Mouse (Mus musculus) heart, adult 2 months (tissue): ENCODE results near the gene Ropn1l. TPM values are rescaled to one million over a fixed set of nuclear protein-coding genes. Genes with fewer than 3 reads are reported as not detected.
A peak's percentile ranks its signal among the peaks of the same experiment; 100 is the strongest.

ENCODE experiments used
- DNase-seq, 2 experiments: peaks; one replicate each; pipeline ENCODE4 v3.0.0; 2021
- H3K27ac ChIP-seq: fragments of 200-600 bp; 2 replicates; pipeline ENCODE4 v1.8.1; 2022
- H3K27me3 ChIP-seq: fragments of 200-500 bp; 2 replicates; pipeline ENCODE4 v1.6.1; 2012; ENCODE audit warnings: mild to moderate bottlenecking, low read length, inconsistent platforms, mixed read lengths; ENCODE audit not compliant: control insufficient read depth, insufficient read depth
- H3K36me3 ChIP-seq: fragments of 200-500 bp; 2 replicates; pipeline ENCODE4 v1.6.1; 2012; ENCODE audit warnings: low read length, inconsistent platforms; ENCODE audit not compliant: control insufficient read depth, insufficient read depth
- H3K4me1 ChIP-seq: fragments of 200-500 bp; 2 replicates; pipeline ENCODE4 v1.6.1; 2011; ENCODE audit warnings: low read length; ENCODE audit not compliant: control insufficient read depth, insufficient read depth
- H3K4me3 ChIP-seq: fragments of 200-600 bp; 2 replicates; pipeline ENCODE4 v1.8.1; 2022
- H3K79me2 ChIP-seq: fragments of 200-500 bp; replicated peaks from 2 replicates; pipeline ENCODE4 v1.6.1; 2012; ENCODE audit warnings: mild to moderate bottlenecking, inconsistent platforms, low read length, moderate library complexity, mixed read lengths; ENCODE audit not compliant: control insufficient read depth, insufficient read depth
- H3K9ac ChIP-seq: fragments of 200-500 bp; 2 replicates; pipeline ENCODE4 v1.6.1; 2012; ENCODE audit warnings: low read depth, mild to moderate bottlenecking, control low read depth, inconsistent platforms, low read length, mixed read lengths
- CTCF ChIP-seq: fragments of 200-600 bp; IDR thresholded peaks from 2 replicates; pipeline ENCODE4 v1.8.1; 2022; ENCODE audit warnings: antibody characterized with exemption, mild to moderate bottlenecking, moderate library complexity
- EP300 ChIP-seq: fragments of 200-500 bp; IDR thresholded peaks from 2 replicates; pipeline ENCODE4 v1.6.1; 2011; ENCODE audit warnings: low read depth, low read length, control low read depth; ENCODE audit not compliant: insufficient read depth
- POLR2A ChIP-seq: fragments of 200-500 bp; IDR thresholded peaks from 2 replicates; pipeline ENCODE4 v1.6.1; 2011; ENCODE audit warnings: mild to moderate bottlenecking, low read depth, low read length, control low read depth; ENCODE audit not compliant: insufficient read depth
- WGBS: fragments of 180-500 bp; shearing (Covaris S2); methylation state at CpG from one replicate; pipeline ENCODE4 v1.1.7; 2018; 5-methylcytosine and 5-hydroxymethylcytosine counted together
- intact Hi-C: fragments of 180-260 bp; cut with DNase I; formaldehyde crosslinking; loops from one replicate; pipeline ENCODE4 v1.15.1; 2025
- polyA plus RNA-seq: library from polyadenylated mRNA; depleted of rRNA; stranded (reverse); fragments of >200 nt; gene quantifications from 2 replicates; pipeline ENCODE4 v1.2.3, GENCODE M21; 2012
- total RNA-seq, 2 experiments: library from RNA; stranded (reverse); gene quantifications; 2 replicates each; pipeline ENCODE4 v1.2.3; 2021

The Ropn1l gene
- total and polyA plus RNA-seq, 3 experiments, result 0.86 TPM; not detected in 2

- DNase-seq, result no peak
- Histone ChIP-seq H3K27me3 (no peaks in the 10 kb centered on the region), H3K4me1 (peaks cover 3% of the 10 kb centered on the region), H3K9ac (no peak overlapping the region), H3K79me2 (no peaks in the 10 kb centered on the region), H3K36me3 (peaks cover 7% of the 10 kb centered on the region), H3K27ac (peak overlapping the region; percentile 38), H3K4me3 (no peak overlapping the region)
- intact Hi-C loops, result no loop called here
- WGBS, result 61% methylated on average over 1 of the region's 1 CpGs
- no peak for TF ChIP-seq POLR2A
- no peak for TF ChIP-seq CTCF
- no peak for TF ChIP-seq EP300
Measured at GRCm38 (mm10) chr15:31476678-31477077, 23.1 kb upstream of the Ropn1l start.

GRCm38 (mm10) chr15:31472645-31473574 lies 19.4 kb upstream of the Ropn1l start:
- TF ChIP-seq EP300, result no peak
- TF ChIP-seq CTCF, result no peak
- no peak for TF ChIP-seq POLR2A
- Histone ChIP-seq H3K9ac (no peak overlapping the region), H3K27me3 (no peaks in the 10 kb centered on the region), H3K79me2 (no peaks in the 10 kb centered on the region), H3K27ac (no peak overlapping the region), H3K36me3 (peaks cover 7% of the 10 kb centered on the region), H3K4me1 (peaks cover 3% of the 10 kb centered on the region), H3K4me3 (no peak overlapping the region)
- intact Hi-C loops, result no loop called here
- 46% methylated on average over 4 of the region's 4 CpGs for WGBS
- no peak for DNase-seq

GRCm38 (mm10) chr15:31471529-31471928 lies 18.0 kb upstream of the Ropn1l start:
- H3K79me2 ChIP-seq, result no peaks in the 10 kb centered on the region
- no peak overlapping the region for H3K9ac ChIP-seq
- intact Hi-C loops, result no loop called here
- H3K27me3 ChIP-seq, result no peaks in the 10 kb centered on the region
- no peak overlapping the region for H3K4me3 ChIP-seq
- H3K36me3 ChIP-seq, result peaks cover 6% of the 10 kb centered on the region
- 64% methylated on average over 4 of the region's 4 CpGs for WGBS
- H3K4me1 ChIP-seq, result peaks cover 3% of the 10 kb centered on the region
- no peak for TF ChIP-seq EP300
- no peak for TF ChIP-seq POLR2A
- H3K27ac ChIP-seq, result no peak overlapping the region
- DNase-seq, result no peak

- Histone ChIP-seq H3K4me3 (no peak overlapping the region), H3K9ac (no peak overlapping the region), H3K36me3 (peaks cover 1% of the 10 kb centered on the region; the same call in 1 of the 2 replicates), H3K27ac (no peak overlapping the region), H3K4me1 (peaks cover 2% of the 10 kb centered on the region; the same call in 1 of the 2 replicates), H3K79me2 (no peaks in the 10 kb centered on the region), H3K27me3 (no peaks in the 10 kb centered on the region)
- no peak for DNase-seq
- WGBS, result 70% methylated on average over 4 of the region's 4 CpGs
- intact Hi-C loops, result no loop called here
- TF ChIP-seq EP300 (no peak), POLR2A (no peak), CTCF (no peak)
Measured at GRCm38 (mm10) chr15:31469497-31469896, 16.0 kb upstream of the Ropn1l start.

GRCm38 (mm10) chr15:31468806-31469205 lies 15.3 kb upstream of the Ropn1l start:
- peaks cover 2% of the 10 kb centered on the region; the same call in 1 of the 2 replicates for H3K4me1 ChIP-seq
- no peak overlapping the region for H3K27ac ChIP-seq
- H3K9ac ChIP-seq, result no peak overlapping the region
- DNase-seq, result no peak
- H3K36me3 ChIP-seq, result peaks cover 1% of the 10 kb centered on the region; the same call in 1 of the 2 replicates
- TF ChIP-seq EP300 (no peak), POLR2A (no peak)
- intact Hi-C loops, result no loop called here
- H3K27me3 ChIP-seq, result no peaks in the 10 kb centered on the region
- H3K4me3 ChIP-seq, result no peak overlapping the region
- H3K79me2 ChIP-seq, result no peaks in the 10 kb centered on the region
- WGBS, result 83% methylated on average over 5 of the region's 5 CpGs

GRCm38 (mm10) chr15:31466749-31467148 lies 13.2 kb upstream of the Ropn1l start:
- Histone ChIP-seq H3K4me3 (no peak overlapping the region), H3K27me3 (no peaks in the 10 kb centered on the region), H3K4me1 (no peaks in the 10 kb centered on the region), H3K36me3 (peaks cover 5% of the 10 kb centered on the region), H3K27ac (no peak overlapping the region), H3K79me2 (no peaks in the 10 kb centered on the region), H3K9ac (no peak overlapping the region)
- TF ChIP-seq POLR2A (no peak), EP300 (no peak), CTCF (no peak)
- WGBS, result 91% methylated on average over 1 of the region's 1 CpGs
- DNase-seq, result no peak
- intact Hi-C loops, result no loop called here
